Mouse (Mus musculus): Measurements from ENCODE around the gene Ltbr.

The Ltbr gene

DNA sequence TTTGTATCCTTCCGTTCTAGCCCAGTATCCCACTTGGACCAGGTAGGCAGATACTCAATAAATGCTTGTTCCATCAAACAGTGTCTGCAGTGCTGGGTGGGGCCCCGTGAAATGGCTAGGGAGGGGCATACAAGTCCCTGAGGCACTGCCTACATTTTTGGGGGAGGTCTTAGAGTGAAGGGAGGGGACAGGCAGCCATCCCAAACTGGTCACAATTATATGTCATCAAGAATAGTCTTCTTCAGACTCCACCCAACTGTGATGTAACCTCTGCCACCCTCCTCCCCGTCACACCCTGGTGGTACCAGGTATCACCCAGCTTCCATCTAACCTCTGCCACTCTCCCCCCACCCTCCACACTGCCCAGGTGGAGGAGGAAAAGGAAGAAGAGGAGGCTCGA is 31.2 kb upstream of the Ltbr start:
- no peak for DNase-seq (ENCODE audit: low spot score)

DNA sequence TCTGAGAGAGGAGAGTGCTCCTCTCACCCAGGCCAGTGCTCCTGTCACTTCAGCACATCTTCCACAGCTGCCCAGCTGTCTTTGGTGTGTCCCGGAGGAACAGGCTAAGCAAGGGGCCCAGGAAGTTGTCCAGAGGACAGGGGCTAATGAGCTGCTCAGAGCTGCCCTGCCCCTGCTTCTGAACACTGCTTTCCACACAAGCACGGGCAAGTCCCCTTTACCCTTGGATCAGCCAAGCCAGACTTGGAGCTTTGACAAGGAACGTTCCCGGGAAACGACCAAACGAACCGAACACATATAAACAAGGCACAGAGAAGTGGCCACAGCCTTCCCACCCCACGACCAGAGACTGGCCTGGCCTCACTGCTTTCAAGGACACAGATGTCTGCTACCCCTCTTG is 30.4 kb upstream of the Ltbr start:
- DNase-seq (ENCODE audit: low spot score), result no peak

DNA sequence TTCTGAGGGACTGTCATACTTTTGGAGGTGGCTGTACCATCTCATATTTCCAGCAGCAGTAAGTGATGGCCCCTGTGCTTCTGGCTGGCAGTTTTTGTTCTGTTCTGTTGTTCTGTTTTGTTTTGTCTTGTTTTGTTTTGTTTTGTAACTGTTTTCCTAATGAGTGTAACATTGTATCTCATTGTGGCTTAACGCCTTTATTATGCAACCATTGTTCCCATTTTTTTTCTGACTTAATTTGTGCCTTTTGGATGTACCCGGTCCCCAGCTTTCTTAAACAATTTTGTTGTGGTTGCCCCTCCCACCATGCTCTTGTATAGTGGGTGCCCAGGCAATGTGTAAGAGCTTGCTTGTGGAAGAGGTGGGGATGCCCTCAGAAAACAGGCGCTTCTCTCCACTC is 28.5 kb upstream of the Ltbr start:
- DNase-seq (ENCODE audit: low spot score), result no peak

DNA sequence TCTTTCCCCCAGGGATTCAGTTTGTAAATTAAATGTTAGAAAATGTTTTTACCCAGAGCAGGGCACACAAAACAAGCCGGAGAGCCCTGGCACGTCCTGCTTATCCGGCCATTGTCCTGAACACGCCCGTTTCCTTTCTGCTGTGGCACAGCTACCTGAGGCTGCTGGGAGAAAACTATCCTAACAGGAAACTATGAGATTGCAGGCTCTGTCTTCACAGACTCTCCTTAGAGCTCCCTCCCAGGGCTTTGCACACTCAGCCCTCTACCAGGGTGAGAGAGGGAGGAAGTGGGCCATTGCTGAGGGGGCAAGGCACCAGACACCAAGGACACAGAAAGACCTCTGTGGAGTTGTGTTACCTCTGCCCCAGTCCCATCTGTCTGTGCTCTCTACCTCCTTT is 26.6 kb upstream of the Ltbr start:
- no peak for DNase-seq (ENCODE audit: low spot score)

DNA sequence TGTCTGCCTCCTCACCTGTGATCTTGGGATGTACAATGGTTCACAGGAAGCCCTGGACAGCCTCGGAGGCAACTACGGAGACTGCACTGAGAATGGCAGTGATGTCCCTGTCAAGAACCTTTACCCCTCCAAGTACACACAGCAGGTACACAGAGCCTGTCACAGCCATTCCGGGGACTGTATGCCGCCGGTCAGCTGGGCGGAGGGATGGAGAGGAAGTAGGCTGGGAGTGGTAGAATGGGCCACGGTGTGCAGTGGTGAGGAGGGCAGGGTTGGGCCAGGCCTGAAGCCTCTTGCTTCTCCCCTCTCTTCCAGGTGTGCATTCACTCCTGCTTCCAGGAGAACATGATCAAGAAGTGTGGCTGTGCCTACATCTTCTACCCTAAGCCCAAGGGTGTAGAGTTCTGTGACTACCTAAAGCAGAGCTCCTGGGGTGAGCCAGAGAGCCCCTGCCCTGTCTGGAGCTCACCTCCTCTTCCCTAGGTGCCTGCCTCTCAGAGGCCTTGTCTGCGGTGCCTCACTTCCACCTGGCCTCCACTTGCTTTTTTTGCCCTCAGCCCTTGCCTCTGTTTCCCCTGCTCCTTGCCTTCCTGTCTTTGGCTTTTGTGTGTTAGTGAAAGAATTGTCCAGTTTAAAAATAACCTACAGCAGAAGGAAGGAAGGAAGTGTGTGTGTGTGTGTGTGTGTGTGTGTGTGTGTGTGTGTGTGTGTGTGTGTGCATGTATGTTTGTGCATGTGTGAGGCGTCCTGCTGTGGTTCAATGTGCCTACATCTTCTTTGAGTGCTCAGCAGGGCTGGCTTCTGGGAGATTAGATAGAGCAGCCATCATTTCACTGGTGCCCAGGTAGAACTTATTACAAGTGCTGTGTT is 25.3 kb upstream of the Ltbr start:
- DNase-seq (ENCODE audit: low spot score), result no peak

DNA sequence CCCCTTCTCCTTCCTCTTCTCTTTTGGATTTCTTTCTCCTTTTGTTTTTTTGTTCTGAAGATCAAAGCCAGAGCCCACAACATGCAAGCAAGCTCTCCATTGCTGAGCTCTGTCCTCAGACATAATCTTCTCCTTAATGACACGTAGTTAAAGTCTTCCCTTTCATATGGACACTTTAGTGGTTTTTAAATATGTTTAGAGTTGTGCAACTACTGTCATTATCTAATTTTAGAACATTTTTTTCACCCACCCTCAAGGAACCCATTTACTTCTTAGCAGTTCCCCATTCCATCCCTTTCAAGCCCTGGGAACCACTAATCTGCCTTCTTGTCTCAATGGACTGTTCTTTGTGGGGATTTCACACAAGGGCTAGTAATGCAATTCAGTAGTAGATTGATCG is 20.7 kb upstream of the Ltbr start:
- DNase-seq (ENCODE audit: low spot score), result no peak

DNA sequence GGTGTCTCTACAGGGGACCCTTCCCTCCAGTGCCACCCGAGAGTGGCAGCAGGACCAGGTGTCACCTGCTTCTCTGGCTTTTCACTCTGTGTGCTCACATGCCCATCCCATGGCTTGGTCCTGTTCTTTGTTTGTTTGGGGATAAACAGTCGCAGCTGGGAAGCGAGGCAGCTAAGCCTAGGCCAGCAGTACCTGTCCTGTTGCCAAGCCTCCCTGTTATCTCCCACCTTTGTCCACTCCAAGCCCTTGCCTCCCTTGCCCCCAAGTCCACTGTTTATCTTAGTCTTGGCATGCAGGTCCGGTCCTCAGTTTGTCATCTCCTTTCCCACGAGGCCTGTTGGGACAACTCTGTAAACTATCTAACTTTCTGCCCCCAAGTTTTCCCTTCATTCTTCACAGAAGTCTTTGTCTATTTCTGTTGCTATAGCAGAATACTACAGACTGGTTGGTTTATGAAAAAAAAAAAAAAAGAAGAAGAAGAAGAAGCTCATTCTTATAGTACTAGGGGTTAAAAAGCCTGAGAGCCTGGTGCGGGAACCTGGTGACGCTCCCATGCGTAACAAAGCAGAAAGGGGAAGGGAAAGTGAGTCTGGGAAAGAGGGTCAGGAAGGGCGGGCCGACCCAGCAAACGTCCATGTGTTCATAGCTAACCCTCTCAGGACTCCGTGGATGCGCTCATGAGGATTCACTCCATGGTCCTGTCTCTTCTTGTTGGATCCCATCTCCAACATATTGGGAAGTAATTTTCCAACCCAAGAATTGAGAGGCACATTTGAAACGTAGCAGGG is 19.6 kb upstream of the Ltbr start:
- DNase-seq (ENCODE audit: low spot score), result no peak

DNA sequence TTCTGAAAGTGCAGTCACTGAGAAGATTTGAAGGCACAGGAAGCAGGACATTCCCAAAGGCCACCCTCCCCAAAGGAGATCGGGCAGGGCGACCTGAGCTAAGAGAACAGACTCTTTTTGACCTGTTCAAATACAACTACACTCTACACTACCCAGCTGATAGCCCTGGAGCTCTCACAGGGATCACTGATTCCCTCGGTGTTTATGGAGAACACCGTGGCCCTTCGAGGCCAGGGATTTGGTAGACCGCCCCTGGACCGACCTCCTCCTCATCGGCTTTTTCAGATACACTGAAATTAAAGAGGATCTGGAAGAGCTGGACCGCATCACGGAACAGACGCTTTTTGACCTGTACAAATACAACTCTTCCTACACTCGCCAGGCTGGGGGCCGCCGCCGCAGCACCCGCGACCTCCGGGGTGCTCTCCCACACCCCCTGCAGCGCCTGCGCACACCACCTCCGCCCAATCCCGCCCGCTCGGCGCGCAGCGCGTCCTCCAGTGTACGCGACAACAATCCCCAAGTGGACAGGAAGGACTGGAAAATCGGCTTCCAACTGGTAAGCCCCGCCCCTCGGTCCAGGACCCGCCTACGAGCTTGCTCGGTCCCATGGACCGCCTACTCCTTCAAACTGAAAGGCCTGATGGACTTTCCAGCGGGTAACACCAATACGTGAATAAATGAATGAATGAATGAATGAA is 17.1 kb upstream of the Ltbr start:
- peak; percentile 90 for DNase-seq (ENCODE audit: low spot score)

DNA sequence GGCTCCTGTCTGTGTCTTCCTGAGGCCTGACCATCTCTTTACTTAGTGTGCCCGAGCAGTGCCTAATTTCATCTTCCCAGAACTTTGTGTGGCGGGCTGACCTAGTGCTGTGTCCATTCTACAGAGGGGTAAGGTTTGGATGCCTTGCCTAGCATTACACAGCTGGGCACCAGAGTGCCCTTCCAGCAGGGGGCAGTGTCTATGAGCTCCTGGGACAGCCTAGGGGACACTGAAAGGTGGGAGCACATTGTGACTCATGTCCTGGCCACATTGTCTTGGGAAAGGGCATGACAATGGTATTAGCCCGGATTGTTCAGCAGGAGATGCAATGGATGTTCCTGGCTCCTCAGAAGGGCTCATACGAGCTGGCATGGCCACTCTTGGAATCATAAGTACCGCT is 14.6 kb upstream of the Ltbr start:
- no peak for DNase-seq (ENCODE audit: low spot score)

DNA sequence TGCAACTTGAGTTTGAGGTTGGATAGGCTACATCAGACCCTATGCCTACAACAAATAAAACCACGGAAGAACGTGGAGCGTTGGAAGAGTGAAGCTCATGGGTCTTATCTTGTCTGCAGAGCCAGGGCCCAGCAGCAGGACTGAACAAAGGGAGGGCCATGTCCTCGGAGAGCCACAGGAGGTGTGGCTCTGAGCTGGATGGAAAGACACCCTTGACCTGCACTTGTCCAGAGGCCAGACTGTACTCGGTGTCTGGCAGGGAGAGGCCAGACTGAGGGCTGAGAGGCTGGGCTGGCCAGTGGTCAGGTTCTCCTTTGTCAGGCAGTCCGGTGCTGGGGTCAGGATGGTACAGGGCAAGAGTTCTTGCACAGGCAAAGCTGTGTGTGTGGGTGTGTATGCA is 11.7 kb upstream of the Ltbr start:
- DNase-seq (ENCODE audit: low spot score), result peak; percentile 35

DNA sequence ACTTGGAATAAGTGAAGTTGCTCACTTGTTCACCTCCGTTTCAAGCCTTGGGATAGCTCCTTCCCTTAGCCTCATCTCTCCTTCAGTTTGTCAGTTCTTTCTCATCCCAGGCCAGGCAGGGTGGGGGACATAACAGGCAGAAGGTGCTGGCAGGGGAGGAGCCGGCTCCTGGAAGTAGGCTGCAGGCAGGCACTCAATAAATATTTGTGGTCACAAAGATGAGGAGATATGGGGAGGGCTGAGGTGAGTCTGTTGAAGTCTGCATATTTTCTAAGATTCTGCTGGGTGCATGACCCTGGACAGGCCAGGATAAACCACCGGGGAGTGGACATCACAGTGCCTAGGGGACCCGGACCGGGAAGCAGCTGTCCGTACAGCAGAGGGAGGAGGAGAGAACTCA is 9.9 kb upstream of the Ltbr start:
- no peak for DNase-seq (ENCODE audit: low spot score)

DNA sequence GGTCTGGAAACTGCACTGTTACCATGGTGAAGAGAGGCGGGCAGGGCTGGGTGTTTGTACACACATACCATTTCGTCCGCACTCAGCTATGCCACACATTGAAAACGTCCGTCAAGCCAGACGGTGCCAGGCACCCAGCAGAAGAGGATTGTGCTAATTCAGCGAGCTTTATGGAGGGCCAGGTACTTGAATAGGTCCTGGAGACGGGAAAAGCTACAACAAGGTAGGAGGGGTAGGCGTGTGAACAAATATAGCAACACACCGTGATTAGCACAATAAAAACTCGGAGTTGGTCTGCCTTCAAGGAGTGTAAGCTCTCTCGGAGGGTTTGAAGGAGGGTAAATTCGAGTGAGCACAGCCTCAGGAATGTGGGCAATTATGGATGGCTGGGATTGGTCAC is 9.1 kb upstream of the Ltbr start:
- no peak for DNase-seq (ENCODE audit: low spot score)

DNA sequence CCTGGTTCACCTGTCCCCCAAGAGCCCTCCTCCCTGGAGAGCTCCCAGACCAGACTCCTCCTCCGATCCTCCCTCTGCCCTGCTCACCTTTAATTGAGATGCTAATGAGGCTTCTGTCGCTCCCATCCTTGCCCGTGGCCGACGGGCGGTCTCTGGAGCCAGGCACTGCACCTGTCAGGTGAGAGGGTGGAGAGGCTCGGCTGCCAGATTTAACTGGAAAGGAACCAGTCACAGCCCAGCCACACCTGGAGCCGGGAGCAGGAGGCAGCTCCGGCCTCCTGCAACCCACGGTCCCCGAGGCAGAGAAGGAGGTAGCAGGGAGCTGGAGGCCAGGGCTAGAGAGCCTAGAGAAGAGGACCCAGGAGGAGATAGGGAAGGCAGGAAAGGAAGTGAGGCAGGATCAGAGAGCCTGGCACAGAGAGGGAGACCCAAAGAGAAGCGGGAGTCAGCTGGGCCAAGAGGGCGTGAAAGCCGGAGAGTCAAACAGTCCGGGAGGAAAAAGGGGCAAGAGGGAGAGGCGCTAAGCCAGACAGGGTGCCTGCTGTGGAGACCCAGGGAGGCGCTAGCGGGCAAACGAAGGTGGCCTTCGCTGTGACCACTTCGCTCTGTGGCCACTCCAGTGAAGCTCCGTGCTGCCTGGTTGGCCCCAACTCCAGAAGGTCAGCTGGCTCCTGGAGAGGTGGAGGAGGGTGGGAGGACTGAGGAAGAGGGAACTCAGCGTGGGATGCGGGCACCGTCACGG is 7.6 kb upstream of the Ltbr start:
- DNase-seq (ENCODE audit: low spot score), result no peak

DNA sequence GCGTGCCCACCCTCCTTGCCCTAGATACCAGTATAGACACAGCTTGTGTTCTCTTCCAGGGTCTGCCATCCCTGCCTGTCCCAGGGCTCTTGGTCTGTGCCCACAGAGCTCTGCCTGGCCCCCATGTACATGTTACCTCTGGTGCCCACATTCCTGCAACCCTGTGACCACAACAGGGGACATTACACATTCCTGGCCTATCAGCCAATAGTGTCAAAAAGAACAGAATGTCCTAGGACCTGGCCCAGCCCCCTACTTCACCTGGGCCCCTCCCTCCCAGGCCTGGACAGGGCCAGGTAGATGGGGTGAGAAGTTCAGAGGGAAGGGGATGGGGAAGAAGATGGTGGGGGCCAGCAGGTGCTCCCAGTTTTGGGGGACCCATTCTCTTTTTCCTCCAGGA is 6.6 kb upstream of the Ltbr start, which contains the start of gene Scnn1a:
Gene Scnn1a, plus strand, starts transcription at position 337 of the 400 bp plus-strand sequence.
- DNase-seq (ENCODE audit: low spot score), result no peak

DNA sequence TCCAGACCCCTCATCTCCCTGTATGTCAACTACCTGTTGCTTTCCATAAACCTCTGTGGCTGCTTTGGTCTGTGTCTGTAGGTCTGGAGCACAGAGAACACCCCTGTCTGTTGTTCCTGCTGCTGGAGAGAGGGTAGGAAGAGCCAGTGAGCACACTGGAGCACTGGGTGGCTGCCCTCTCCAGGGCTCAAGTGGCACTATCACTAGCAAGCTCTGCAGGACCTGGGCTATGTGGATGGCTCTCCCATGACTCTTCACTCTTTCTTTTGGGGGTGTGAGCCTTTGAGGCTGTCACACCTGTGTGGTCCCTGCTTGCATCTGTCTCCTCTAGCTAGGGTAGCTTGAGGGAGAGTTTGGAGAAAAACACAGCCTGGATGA is 6.2 kb upstream of the Ltbr start:
- DNase-seq (ENCODE audit: low spot score), result no peak

DNA sequence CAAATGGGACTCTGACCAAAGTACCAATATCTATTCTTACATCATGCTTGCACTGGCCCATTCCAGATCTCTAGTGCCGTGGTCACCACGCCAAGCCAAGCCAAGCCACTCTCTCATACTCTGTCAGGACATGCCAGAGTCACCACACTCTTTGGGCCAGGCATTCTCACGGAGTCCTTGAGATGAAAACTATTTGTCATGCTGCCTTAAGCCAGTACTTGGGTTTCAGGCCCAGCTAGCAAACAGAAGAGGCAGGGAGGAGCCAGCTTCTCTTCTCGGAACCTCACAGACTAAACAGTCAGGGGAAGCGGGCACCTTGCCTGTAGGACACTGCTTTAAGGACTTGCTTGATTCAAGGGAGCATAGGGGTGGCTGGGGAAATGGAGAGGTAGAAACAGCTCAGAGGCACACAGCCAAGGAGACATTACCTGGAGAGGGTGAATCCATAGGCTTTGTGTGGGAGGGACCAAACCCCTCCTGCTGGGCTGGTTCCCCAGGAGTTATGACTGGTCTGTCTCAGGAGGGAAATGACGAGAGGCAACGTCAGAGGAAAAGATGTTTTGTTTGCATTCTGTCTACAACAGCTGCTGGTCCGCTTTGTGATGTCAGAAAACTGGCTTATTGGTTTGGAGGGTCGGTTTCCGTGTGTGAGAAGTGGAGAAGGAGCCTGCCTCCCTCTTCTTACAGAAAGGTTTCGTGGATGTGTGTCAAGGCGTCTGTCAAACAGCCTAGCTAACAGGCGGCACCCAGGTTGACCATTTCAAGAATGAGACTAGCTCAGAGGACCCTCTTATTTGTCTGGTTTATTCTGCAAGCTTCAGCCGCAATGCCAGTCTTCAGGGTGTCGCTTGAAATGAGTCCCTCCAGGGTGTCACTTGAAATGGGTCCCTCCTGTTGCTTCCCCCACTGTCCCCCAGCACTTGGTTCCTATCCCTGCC is 5.6 kb upstream of the Ltbr start:
- DNase-seq (ENCODE audit: low spot score), result no peak

DNA sequence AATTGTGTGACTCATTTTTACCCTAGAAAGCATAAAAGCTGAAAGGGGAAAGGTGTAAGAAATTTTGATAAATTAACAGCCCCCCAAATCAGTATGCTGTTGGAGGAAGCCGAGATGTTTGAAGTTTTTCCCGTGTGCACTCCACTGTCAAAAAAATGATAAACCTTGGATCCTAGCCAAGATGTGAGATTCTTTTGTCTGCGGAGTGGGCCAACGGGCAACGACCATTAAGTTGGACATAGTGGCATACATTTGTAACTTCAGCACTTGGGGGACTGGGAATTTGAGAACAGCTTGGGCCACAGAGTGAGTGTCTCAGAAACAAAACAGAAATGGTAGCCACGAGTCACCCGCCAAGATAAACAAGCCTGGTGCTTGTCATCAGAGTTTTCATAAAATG is 3.4 kb upstream of the Ltbr start:
- DNase-seq (ENCODE audit: low spot score), result no peak

DNA sequence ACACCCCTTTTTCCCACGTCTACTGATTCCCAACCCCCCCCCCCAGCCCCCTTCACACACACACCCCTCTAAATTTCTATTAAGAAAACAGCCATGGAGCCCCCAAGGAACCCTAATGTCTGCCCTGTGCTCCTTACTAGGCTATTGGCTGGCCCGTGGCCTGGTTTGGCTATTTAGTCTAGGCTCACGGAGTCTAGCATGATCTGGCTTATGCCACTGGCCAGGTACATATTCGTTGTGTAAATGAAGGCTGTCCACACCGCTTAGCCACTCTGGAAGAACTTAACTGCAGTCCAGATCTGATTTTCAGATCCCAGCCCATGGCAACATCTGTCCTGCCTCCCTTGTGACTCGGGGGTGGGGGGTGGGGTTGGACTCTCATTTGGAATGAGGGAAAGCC is 1.1 kb upstream of the Ltbr start:
- DNase-seq (ENCODE audit: low spot score), result no peak

DNA sequence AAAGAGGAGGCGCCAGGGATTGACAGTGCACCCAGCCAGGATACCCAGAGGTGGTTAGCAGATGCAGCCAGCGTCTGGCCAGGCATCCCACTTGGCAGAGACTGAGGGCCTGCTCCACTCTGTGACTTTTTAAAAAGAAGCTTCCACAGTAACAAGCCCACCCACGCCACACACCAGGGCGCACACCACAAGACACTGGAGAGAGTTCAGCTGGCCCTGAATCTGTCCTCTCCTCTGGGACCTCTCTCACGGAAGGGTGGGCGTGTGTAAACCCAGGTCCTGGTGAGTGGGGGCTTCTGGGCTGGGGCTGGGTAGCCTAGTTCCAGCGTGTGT is 512 bp upstream of the Ltbr start:
- no peak for DNase-seq (ENCODE audit: low spot score)

DNA sequence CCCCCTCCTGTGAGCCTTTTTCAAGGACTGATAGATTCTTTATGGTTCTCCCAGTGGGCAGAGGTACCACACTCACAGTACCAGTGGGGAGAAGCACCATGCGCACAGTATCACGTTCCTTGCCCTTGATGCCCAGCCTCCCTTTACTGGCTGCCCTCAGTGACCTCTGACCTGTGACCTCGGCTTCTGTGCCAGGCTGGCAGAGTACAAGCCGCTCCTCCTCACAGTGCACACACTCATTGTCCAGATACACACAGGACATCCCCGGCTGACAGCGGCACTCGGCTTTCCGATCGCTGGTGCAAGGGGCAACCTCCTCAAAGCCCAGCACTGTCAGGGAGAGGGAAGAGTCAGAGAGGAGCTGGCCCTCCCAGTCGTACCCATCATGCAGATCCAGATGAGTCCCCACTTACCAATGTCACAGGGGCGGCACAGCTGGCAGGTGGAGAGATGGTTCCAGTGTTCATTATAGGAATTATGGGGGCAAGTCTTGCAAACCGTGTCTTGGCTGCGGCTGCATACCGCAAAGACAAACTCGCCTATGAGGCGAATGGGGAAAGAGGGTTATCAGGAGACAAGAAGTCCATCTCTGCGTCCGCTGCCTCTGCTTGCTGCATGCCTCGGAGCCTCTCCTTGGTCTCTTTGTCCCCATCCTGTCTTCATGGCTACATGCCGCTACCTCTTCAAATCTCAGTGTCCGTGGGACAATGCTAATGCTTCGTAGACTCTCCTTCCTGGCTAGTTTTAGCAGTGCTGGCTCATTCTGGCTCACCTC is 917 bp downstream of the Ltbr start:
- DNase-seq (ENCODE audit: low spot score), result no peak
